Mouse (Mus musculus): ENCODE measurements around the gene Tspo. TPM values are rescaled to one million over a fixed set of nuclear protein-coding genes. Genes with fewer than 3 reads are reported as not detected.

The Tspo gene
- total RNA-seq, 2 experiments from 2014 or later = 298 to 316 TPM

DNA sequence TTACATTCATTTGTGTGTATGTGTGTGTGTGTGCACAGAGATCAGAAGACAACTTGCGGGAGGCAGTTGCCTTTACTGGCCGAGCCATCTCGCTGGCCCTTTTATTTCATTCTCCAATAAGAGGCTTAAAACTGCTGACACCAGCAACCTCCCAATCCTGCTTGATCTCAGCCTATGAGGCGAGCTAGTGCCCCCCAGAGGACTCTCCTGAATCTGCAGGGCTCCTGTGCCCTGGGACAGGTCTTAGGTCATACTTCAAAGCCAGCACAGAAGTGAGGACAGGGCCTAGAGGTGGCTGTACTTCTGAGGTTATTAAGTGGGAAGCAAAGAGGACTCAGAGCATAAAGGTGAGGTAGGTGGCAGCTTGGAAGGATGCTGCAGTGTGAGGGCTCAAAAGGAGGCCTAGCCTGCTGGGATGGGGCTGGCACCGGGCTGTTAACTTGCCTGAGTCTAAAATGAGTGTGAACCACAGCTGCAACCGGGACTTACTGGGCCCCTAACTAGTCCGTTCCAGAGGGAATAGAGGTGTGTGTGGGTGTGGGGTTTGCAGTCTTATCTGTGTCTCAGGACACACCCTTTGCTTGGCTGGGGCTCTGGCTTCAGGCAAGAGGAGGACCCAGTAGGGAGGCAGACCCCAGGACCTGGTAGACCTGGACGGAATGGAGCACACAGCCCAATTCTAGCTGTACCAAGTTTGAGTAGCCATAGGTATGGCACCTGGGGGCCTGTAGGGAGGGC, 20.2 kb downstream of the Tspo start:
- DNase-seq = peak; percentile 82

DNA sequence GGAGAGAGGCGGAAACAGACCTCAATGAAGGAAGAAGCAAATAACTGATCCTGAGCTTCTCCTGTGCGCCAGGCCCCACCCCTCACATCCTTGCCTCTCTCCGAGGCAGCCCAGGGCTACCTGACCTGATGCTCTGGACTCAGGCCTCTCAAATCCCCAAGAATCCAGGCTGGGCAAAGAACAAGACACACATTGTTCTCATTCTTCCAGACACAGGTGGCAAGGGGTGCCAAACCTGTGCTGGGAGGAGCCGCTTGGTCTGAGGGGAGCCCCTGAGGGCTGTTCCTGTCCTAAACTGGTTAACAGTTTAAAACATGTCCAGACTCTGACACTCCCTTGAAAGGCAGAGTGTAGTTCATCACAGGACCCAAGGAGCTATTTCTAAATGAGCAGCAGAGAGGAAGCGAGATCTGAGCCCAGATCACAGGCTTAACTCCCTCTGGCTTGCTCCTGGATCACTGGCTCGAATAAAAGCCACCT, 21.4 kb downstream of the Tspo start:
- DNase-seq = no peak

DNA sequence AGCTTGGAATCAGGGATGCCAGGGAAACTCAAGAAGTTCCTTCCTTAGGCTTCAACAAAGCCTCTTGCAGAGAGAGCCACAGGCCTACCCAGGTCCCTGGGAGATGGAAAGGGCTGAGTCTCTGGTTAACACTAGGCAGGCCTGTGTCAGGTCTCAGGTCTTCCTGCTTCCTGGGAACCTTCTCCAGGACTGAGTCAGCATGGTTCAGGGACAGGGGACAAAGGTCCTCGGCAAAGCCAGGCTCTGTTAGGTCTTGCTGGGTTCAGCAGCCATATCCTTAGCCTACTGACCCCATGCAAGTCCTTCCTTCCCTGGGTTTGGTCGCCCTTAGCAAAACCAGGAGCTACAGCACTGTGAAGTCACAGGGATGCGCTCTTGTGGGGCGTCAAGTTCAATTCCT, 27.4 kb downstream of the Tspo start:
- no peak for DNase-seq

DNA sequence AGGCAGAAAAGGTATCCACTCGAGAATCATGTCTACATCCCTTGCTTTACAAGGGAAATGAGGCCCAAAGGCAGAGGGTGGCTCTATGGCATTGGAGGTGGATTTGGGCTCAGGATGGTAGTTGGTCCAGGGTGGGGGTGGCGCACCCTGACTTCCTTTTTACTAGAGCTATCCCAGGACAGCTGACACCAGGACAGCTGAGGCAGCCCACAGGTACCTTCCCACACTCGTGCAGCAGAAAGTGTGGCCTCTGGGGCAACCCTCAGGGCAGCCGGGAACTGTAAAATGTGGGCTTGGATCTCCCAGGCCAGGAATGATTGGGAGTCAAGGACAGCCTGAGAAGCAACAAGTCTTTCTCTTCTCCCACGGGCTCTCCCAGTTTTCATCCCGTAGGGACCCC, 28.4 kb downstream of the Tspo start:
- DNase-seq = no peak

DNA sequence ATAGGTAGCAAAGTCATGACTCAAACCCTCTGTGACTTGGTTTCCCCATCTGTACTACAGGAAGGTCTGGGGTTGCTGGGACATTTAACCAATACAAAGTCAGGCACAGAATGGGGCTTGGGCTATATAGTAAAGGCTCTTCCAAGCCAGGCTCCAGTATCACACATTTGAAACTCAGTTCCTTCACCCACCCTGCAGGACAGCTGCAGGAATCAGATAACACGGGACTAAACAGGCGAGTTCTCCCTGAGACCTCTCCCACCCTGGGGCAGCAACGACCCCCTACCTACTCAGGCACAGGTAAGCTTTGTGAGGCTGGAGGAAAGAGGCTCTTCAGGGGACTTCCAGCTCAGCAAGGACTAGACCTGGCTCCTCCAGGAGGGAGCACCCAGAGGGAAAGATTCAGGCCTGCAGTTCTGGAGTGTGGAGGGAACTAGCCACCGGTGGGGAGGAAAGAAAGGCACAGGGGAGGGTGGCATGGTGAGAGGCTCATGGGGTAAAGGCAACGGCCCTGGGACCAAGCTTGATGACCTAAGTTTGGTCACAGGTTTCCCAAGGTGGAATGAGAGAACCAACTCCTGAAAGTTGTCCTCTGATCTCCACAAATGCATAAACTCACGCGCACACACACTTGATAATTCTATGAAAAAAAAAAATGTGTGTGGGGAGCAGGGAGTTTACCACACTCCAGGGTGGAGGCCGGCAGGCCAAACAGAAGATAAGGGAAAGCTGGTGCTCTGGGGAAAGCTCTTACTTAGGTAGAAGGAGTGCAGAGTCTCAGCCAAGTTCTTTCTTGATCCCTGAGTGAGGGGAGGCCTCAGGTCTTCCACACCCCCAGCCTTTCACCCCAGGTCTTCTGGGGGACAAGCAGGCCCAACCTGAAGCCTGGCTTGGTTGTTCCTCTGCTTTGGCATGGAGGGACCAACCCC, 29.1 kb downstream of the Tspo start:
- DNase-seq = no peak

DNA sequence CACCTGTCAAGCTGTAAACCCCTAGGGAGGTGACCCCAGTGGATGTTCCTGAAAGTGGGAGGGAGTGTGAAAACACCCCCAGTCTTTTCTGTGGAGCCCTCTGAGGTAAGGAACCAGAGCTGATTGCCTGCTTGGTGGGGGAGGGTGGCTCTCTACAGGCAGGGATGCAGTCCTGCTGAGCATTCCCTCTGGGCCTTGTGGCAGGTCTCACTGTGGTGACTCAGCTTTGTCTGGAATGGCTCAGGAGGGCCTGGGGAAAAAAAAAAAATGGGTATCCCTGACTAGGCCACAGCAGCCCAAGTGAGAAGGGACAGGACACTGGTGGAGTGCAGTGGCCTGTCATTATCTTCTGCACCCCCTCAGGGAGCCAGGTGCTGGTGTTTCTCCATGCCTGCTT, 29.8 kb downstream of the Tspo start:
- peak; percentile 60 for DNase-seq

DNA sequence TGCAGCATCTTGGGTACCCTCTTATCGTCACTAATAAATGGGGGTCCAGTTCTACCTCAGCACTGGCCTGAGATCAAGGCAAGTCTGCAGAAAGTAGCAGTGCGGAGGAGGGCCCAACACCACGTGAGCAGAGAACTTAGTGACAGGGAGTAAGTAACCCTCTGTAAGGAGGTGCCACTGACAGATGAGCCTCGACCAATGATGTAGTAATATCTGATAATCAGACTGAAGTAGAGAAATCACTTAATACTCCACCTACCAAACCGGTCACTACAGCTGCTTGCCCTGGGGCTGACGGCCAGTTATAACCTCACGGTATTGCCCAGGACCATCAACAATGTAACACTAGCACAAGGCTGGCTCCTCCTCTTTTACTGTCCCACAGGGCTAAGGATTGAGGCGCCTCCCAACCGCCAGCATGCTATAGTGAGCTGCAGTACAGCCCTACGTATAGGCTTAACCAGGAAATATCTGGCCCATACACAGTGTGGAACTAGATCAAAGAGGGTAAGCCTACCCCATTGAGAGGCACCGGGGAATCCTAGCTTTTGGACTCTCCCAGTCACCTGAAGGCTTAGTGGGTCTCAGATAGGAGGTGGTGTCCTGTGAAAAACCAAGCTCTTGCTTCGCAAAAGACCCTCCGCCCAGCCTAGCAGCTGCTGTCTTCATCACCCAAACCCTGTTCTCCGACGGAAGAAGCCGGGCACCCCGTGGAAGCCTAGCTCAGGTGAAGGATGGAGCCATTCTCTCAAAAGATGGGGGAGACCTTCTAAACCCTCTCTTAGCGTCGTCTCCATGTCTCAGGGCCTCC, 30.5 kb downstream of the Tspo start:
- DNase-seq = no peak

DNA sequence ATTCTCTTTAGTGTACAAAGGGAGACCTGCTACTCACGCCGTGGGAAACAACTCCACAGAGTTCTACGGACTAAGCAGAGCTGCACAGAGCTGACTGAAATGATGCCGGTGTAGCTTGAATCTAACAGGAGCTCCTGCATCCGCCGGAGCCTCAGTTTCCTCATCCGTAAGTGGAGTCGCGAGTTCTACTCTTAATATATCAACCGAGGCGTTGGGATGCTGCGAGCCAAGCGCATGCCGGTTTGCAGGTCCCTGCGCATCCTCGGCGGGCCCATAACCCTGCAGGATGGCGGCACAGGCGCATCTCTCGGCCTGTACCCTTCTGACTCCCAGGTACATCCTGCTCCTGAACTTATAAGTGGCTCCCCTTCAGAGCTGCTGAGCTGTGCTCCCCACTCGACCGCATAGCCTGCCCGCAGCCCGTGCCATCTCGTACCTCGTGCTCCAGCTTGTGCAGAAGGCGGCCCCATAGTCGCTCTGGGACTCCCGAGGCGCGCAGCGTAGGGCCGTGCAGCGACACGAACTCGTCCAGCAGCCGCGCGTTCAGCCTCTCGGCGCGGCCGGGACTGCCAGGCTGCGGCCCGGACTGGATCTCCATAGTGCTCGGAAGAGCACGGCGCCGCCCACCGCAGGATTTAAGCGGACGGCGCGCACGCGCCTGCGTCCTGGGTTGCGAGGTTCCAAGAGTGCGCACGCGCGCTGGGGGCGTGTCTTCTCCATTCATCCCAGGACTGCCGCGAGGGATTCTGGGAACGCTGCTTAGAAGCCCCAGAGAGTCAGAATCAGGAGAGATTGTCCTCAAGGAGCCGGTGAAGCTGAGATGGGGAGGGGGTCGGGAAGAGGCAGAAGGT, 31.3 kb downstream of the Tspo start, which contains the start of gene Ttll12:
Gene Ttll12 (minus strand): TSS at position 645 of the 851 bp plus-strand sequence.
- DNase-seq = peak; percentile 96

DNA sequence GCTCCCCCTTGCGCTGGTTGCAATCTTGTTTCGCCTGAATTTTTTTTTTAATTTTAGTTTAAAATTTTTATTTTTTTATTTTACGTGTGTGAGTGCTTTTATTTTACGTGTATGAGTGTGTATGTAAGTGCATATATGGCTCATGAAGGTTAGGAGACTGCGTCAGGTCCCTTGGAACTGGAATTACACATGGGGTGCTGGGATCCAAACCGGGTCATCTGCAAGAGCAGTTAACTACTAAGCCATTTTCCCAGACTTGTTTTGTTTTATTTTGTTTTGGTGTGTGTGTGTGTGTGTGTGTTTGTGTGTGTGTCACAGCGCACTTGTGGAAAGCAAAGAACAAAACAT, 31.9 kb downstream of the Tspo start:
- no peak for DNase-seq

DNA sequence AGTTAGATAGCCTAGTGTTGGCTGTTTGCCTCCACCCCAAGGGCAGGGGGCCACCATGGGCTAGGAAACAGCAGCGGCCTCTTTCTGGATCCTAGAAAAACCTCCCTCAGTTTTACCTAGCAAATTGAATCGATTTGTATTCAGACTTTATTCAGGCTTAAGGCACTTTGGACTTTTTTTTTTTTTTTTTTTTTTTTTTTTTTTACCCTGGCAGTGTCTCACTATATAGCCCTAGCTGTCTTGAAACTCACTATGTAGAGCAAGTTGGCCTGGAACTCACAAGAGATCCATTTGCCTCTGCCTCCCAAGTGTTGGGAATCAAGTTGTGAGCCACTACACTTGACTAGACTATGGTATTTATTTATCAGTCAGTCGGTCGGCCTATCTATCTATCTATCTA, 33.4 kb downstream of the Tspo start:
- DNase-seq = no peak

DNA sequence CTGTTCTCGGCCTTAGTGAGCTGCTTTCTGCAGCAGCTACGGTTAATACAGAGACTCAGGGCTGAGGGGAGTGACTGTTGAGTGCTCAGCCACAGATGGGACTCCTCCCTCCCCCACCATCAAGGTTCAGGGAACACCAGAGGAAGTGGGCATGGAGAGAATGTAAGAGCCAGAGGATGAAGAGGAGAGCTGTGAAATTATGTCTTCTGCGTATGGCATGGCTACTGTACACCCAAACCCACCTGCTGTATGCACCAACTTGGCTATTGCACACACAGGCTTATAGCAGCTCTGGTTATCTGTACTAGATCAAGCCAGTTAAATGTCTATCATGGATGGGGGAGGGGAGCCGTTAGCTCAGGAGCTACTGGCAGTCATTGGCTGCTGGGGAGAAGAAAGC, 37.8 kb downstream of the Tspo start:
- no peak for DNase-seq

DNA sequence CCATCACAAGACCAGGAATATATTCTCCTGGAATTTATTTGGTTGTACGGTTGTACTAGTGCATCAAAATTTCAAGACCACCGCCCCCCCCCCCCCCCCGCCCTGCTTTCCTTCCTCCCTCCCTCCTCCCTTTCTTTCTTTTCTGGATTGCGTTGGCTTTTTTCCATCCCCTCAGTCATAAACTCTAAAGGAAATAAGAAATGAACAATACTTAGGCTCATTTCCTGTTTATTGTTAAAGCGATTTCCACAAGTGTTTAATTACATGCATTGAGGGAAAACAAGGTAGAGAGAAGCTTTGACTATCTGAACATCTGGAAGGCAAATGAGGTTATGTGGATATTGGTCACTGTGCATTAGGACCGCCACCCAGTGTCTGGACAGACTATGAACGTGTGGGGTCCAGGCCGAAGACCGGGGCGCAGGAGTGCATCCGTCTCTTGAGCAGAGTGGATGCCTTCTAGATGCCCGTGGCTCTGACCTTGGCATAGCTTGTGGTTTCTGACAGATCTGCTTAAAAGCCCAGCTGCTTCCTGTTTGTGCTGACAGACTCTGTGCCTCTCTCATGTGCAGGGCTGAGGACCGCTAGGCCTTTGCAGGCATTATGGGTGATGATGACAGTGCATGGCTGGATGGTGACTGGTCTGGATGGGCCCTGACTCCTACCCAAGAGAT, 39.1 kb downstream of the Tspo start:
- peak; percentile 45 for DNase-seq

DNA sequence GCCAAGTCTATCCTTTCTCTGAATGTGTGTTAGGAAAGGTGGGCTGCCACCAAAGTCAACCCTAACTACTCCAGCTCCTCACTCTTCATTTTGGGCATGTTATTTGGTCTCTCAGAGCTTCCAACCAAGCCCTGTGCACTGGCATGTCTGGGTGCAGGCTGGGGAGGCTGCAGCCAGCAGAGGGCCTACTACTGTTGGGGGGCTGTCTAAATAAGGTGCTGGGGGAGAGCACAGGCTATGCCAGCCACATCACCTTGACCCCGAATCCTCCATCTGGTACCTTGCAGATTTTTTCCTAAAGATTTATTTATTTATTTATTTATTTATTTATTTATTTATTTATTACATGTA, 39.6 kb downstream of the Tspo start:
- no peak for DNase-seq

DNA sequence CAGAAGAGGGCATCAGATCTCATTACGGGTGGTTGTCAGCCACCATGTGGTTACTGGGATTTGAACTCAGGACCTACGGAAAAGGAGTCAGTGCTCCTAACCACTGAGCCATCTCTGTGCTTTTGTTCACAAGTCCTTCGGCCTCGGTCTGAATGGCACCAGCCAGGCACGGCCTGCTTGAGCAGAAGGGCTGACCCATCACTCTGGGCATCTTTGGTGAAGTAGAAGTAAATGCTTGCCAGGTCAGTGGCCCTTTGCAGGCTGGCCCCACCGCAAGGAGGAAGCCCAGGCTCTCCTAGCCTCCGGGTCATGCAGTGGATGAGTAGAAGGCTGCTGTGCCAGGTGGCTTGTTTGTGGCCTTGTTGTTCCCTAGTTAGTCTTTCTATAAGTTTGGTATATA, 40.0 kb downstream of the Tspo start:
- no peak for DNase-seq

DNA sequence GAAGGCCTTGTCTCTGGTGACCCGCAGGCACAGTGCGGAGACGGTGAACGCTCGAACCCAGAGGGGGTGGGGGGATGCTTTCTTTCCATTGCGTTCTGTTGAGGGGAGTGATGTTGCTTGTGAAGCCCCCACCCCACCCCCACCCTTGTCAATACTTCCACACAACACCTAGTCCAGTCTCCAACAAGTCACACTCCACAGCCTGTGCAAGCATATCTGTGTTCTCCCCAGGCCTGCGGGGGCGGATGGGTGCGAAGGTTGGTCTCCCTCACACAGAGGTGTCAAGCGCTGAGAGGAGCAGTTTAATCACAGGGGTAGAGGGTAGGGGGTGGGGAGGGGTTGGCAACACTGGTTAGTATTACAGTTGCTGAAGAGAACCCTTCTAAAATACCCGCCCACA, 42.8 kb downstream of the Tspo start:
- no peak for DNase-seq

DNA sequence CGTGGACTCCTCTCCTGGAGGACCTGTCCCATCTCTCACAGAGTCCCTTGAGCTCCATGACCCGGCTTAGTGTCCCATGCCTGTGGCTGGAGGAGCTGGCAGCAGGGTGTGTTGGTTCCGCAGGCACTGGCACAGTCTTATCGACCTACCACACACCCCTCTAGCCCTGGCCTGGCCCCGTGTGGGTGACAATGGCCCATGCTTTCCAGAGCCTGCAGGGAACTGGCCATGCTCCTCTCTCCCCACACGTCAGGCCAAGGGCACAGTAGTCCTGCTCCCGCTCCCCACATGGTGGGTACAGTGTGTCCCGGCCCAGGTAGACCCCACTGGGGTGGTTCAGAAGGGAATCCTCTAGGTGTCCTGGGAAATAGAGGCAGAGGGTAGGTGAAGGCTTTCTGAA, 43.3 kb downstream of the Tspo start:
- no peak for DNase-seq

DNA sequence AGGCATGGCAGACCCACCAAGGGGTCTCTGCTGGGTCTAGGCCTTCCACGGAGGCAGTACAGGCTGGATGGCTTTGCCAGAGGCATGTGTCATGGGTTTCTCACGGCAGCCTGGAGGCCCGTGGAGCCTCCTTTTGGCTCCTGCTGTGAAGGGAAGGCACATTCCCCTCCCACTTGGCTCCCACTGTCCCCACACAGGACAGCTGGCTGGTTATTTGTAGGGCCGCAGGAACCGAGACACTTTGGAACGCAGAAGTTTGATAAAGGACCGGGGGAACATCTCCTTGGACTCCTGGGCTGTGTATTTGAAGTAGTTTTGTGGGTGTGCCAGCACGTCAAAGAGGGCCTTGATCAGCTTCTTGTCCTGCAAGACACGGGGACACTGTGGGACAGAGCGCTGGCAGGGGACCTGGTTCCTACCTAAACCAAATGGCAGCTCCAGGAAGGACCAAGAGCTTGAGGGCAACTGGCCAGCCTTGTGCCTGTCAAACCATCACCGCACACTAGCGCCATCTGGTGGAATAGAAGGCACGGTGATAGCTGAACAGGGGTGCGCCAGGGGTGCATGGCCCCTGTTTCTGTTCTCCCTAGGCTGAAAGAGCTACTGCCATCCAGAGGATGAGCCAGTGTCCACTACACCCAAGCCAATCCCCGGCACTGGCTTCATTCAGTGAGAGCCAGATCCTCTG, 43.9 kb downstream of the Tspo start:
- DNase-seq = peak; percentile 83

DNA sequence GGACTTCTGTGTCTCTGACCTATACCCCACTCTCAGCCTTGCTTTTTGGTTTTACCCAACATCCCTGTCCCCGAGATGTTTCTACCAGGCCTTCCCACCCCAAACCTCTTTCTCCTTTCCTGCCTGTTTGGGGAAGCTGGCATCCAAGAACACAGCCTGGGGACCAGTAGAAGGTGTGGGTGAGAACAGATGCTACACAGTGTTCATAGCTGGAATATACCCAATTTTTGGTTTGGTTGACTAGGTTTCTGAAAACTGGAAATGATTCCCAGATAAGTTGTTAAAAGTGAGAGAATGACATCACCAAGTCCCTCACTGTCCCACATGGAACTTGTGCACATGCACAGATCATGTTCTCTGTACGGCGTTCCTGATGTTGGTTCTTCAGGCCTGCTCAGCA, 51.9 kb downstream of the Tspo start:
- DNase-seq = no peak

Measured in adrenal gland, postnatal 10 days (tissue).